Mouse (Mus musculus) kidney, postnatal 0 days (tissue): ENCODE measurements around the gene Galnt9. TPM values are rescaled to one million over a fixed set of nuclear protein-coding genes. Genes with fewer than 3 reads are reported as not detected.

ENCODE experiments used
- ATAC-seq: fragments of 200-750 bp; cut with Nextera tagmentation; replicated peaks from 2 replicates; pipeline ENCODE4 v1.8.0; 2017; ENCODE audit warnings: low read depth, moderate number of reproducible peaks, moderate TSS enrichment, moderate library complexity; ENCODE audit not compliant: low FRiP score
- DNase-seq: peaks from one replicate; pipeline ENCODE4 v3.0.0-alpha.2; 2016; ENCODE audit warnings: low spot score
- H3K27ac ChIP-seq: fragments of 300-500 bp; sonication (generic); 2 replicates; pipeline ENCODE4 v1.5.1; 2014; ENCODE audit warnings: mild to moderate bottlenecking
- H3K27me3 ChIP-seq: fragments of 300-500 bp; sonication (generic); 2 replicates; pipeline ENCODE4 v1.6.1; 2014; ENCODE audit warnings: low read length, mixed read lengths; ENCODE audit not compliant: insufficient read depth
- H3K36me3 ChIP-seq: fragments of 300-500 bp; sonication (generic); 2 replicates; pipeline ENCODE4 v1.6.1; 2014; ENCODE audit warnings: low read length, mixed read lengths; ENCODE audit not compliant: insufficient read depth
- H3K4me1 ChIP-seq: fragments of 300-500 bp; sonication (generic); replicated peaks from 2 replicates; pipeline ENCODE4 v1.6.1; 2014; ENCODE audit warnings: antibody characterized with exemption, low read length, mixed read lengths; ENCODE audit not compliant: insufficient read depth
- H3K4me2 ChIP-seq: fragments of 300-500 bp; sonication (generic); 2 replicates; pipeline ENCODE4 v1.6.1; 2014; ENCODE audit warnings: mild to moderate bottlenecking, low read length, moderate library complexity, mixed read lengths
- H3K4me3 ChIP-seq: fragments of 300-500 bp; sonication (generic); replicated peaks from 2 replicates; pipeline ENCODE4 v1.5.1; 2014; ENCODE audit warnings: low read depth, low read length
- H3K9ac ChIP-seq: fragments of 300-500 bp; sonication (generic); 2 replicates; pipeline ENCODE4 v1.6.1; 2014; ENCODE audit warnings: low read depth, low read length
- H3K9me3 ChIP-seq: fragments of 300-500 bp; sonication (generic); replicated peaks from 2 replicates; pipeline ENCODE4 v1.6.1; 2016; ENCODE audit warnings: low read length, inconsistent platforms, mixed read lengths
- CTCF ChIP-seq: IDR thresholded peaks from 2 replicates; pipeline ENCODE4 v1.5.1; 2016; ENCODE audit warnings: antibody characterized with exemption, low read depth, mild to moderate bottlenecking, moderate library complexity
- WGBS: fragments of 180-500 bp; shearing (Covaris S2); extraction: QIAGEN DNeasy Blood & Tissue Kit; methylation state at CpG from one replicate; pipeline ENCODE4 v1.1.7; 2014; 5-methylcytosine and 5-hydroxymethylcytosine counted together
- polyA plus RNA-seq: library from polyadenylated mRNA; unstranded; fragments of >200 nt; fragmentation: Nextera tagmentation; extraction: Ambion mirVana; gene quantifications from 2 replicates; pipeline ENCODE4 v1.2.1, GENCODE M21; 2015

The Galnt9 gene
- polyA plus RNA-seq, 1 experiment from 2014 or later = 0.95 TPM

GRCm38 (mm10) chr5:110503361-110503760 is 40.8 kb upstream of the Galnt9 start:
- Histone ChIP-seq H3K27ac (no peak overlapping the region), H3K4me1 (no peaks in the 10 kb centered on the region), H3K9ac (no peak overlapping the region), H3K36me3 (no peaks in the 10 kb centered on the region), H3K27me3 (no peaks in the 10 kb centered on the region), H3K4me2 (no peak overlapping the region), H3K4me3 (no peak overlapping the region), H3K9me3 (no peaks in the 10 kb centered on the region)
- 94% methylated on average over 3 of the region's 3 CpGs for WGBS
- no peak for DNase-seq
- no peak for TF ChIP-seq CTCF
- no peak for ATAC-seq

GRCm38 (mm10) chr5:110505611-110506294 is 38.4 kb upstream of the Galnt9 start:
- H3K36me3 ChIP-seq = no peaks in the 10 kb centered on the region
- no peaks in the 10 kb centered on the region for H3K27me3 ChIP-seq
- H3K9ac ChIP-seq = no peak overlapping the region
- no peaks in the 10 kb centered on the region for H3K9me3 ChIP-seq
- H3K27ac ChIP-seq = no peak overlapping the region
- WGBS = 49% methylated on average over 10 of the region's 10 CpGs
- no peak overlapping the region for H3K4me3 ChIP-seq
- no peak for TF ChIP-seq CTCF
- H3K4me2 ChIP-seq = no peak overlapping the region
- no peaks in the 10 kb centered on the region for H3K4me1 ChIP-seq
- DNase-seq = no peak
- ATAC-seq = no peak

- DNase-seq = no peak
- ATAC-seq = no peak
- Histone ChIP-seq H3K9me3 (no peaks in the 10 kb centered on the region), H3K4me2 (no peak overlapping the region), H3K27ac (no peak overlapping the region), H3K4me3 (no peak overlapping the region), H3K27me3 (no peaks in the 10 kb centered on the region), H3K4me1 (no peaks in the 10 kb centered on the region), H3K36me3 (no peaks in the 10 kb centered on the region), H3K9ac (no peak overlapping the region)
- 66% methylated on average over 8 of the region's 8 CpGs for WGBS
- TF ChIP-seq CTCF = no peak
These were observed 37.9 kb upstream of the Galnt9 start for GRCm38 (mm10) chr5:110506295-110506616.

GRCm38 (mm10) chr5:110506856-110507255 is 37.3 kb upstream of the Galnt9 start:
- Histone ChIP-seq H3K4me3 (no peak overlapping the region), H3K27ac (no peak overlapping the region), H3K4me1 (no peaks in the 10 kb centered on the region), H3K36me3 (no peaks in the 10 kb centered on the region), H3K9me3 (no peaks in the 10 kb centered on the region), H3K27me3 (no peaks in the 10 kb centered on the region), H3K9ac (no peak overlapping the region), H3K4me2 (no peak overlapping the region)
- no peak for TF ChIP-seq CTCF
- DNase-seq = no peak
- WGBS = 76% methylated on average over 3 of the region's 3 CpGs
- ATAC-seq = no peak

- H3K27ac ChIP-seq = no peak overlapping the region
- no peak overlapping the region for H3K9ac ChIP-seq
- no peaks in the 10 kb centered on the region for H3K27me3 ChIP-seq
- no peak overlapping the region for H3K4me2 ChIP-seq
- no peak for TF ChIP-seq CTCF
- no peak overlapping the region for H3K4me3 ChIP-seq
- ATAC-seq (no peak), DNase-seq (no peak)
- WGBS = 92% methylated on average over 3 of the region's 3 CpGs
- no peaks in the 10 kb centered on the region for H3K9me3 ChIP-seq
- H3K36me3 ChIP-seq = no peaks in the 10 kb centered on the region
- no peaks in the 10 kb centered on the region for H3K4me1 ChIP-seq
These were observed 36.2 kb upstream of the Galnt9 start for GRCm38 (mm10) chr5:110507943-110508342.

GRCm38 (mm10) chr5:110510357-110510756 is 33.8 kb upstream of the Galnt9 start:
- TF ChIP-seq CTCF = no peak
- H3K27ac ChIP-seq = no peak overlapping the region
- no peaks in the 10 kb centered on the region for H3K27me3 ChIP-seq
- no peaks in the 10 kb centered on the region for H3K36me3 ChIP-seq
- H3K9me3 ChIP-seq = no peaks in the 10 kb centered on the region
- H3K4me3 ChIP-seq = no peak overlapping the region
- H3K9ac ChIP-seq = no peak overlapping the region
- ATAC-seq = no peak
- WGBS = 87% methylated on average over 6 of the region's 6 CpGs
- H3K4me2 ChIP-seq = no peak overlapping the region
- no peaks in the 10 kb centered on the region for H3K4me1 ChIP-seq
- DNase-seq = no peak

- no peak for ATAC-seq
- no peak overlapping the region for H3K9ac ChIP-seq
These were observed 30.4 kb upstream of the Galnt9 start for GRCm38 (mm10) chr5:110513791-110514190.

More at GRCm38 (mm10) chr5:110513791-110514190, 30.4 kb upstream of the Galnt9 start:
- WGBS = 76% methylated on average over 4 of the region's 4 CpGs
- Histone ChIP-seq H3K4me1 (no peaks in the 10 kb centered on the region), H3K27ac (no peak overlapping the region), H3K4me3 (no peak overlapping the region), H3K9me3 (no peaks in the 10 kb centered on the region), H3K4me2 (no peak overlapping the region), H3K27me3 (no peaks in the 10 kb centered on the region), H3K36me3 (no peaks in the 10 kb centered on the region)
- no peak for DNase-seq
- no peak for TF ChIP-seq CTCF
